Mouse (Mus musculus) heart, embryonic 14.5 days (tissue): Measurements from ENCODE around the gene Slc39a11. TPM values are rescaled to one million over a fixed set of nuclear protein-coding genes. Genes with fewer than 3 reads are reported as not detected.
"Not testable (repeated sequence)": the region's sequence is repeated elsewhere in the genome, so short reads cannot be mapped to it uniquely, and the experiment has no call there.

Experiments
- ATAC-seq: fragments of 200-750 bp; cut with Nextera tagmentation; 2 replicates; pipeline ENCODE4 v1.8.0; 2017; ENCODE audit warnings: low read depth, moderate TSS enrichment; ENCODE audit not compliant: insufficient number of reproducible peaks, insufficient read depth, low FRiP score
- H3K27ac ChIP-seq, 2 experiments: fragments of 200-500 bp in 1 of 2; fragments of 300-500 bp in 1 of 2; sonication (generic) in 1 of 2; replicated peaks in 1 of 2; 2 replicates each; pipeline ENCODE4 v1.5.1; 2012 to 2014; ENCODE audit warnings: low read depth in 2 of 2, low read length in 2 of 2, control low read depth in 1 of 2, mild to moderate bottlenecking in 1 of 2, mixed read lengths in 1 of 2; ENCODE audit not compliant: control insufficient read depth in 1 of 2, insufficient read depth in 1 of 2
- H3K27me3 ChIP-seq: fragments of 300-500 bp; sonication (generic); 2 replicates; pipeline ENCODE4 v1.6.1; 2014; ENCODE audit warnings: mild to moderate bottlenecking, low read length, control low read depth; ENCODE audit not compliant: control insufficient read depth, insufficient read depth
- H3K36me3 ChIP-seq: fragments of 300-500 bp; sonication (generic); 2 replicates; pipeline ENCODE4 v1.6.1; 2014; ENCODE audit warnings: mild to moderate bottlenecking, control low read depth, low read length, mixed read lengths; ENCODE audit not compliant: control insufficient read depth, insufficient read depth
- H3K4me1 ChIP-seq, 2 experiments: fragments of 200-500 bp in 1 of 2; fragments of 300-500 bp in 1 of 2; sonication (generic) in 1 of 2; 2 replicates each; pipeline ENCODE4 v1.6.1; 2012 to 2014; ENCODE audit warnings: low read length in 2 of 2, control low read depth in 1 of 2, mixed read lengths in 1 of 2; ENCODE audit not compliant: control insufficient read depth in 2 of 2, insufficient read depth in 2 of 2
- H3K4me2 ChIP-seq: fragments of 300-500 bp; sonication (generic); 2 replicates; pipeline ENCODE4 v1.6.1; 2014; ENCODE audit warnings: mild to moderate bottlenecking, low read length
- H3K4me3 ChIP-seq, 2 experiments: fragments of 200-500 bp in 1 of 2; fragments of 300-500 bp in 1 of 2; sonication (generic) in 1 of 2; 2 replicates each; pipeline ENCODE4 v1.5.1; 2012 to 2014; ENCODE audit warnings: low read length in 2 of 2, mild to moderate bottlenecking in 2 of 2, control low read depth in 1 of 2, low read depth in 1 of 2, moderate library complexity in 1 of 2; ENCODE audit not compliant: control insufficient read depth in 1 of 2, insufficient read depth in 1 of 2
- H3K9ac ChIP-seq: fragments of 300-500 bp; sonication (generic); 2 replicates; pipeline ENCODE4 v1.6.1; 2014; ENCODE audit warnings: mild to moderate bottlenecking, low read length
- H3K9me3 ChIP-seq: fragments of 300-500 bp; sonication (generic); 2 replicates; pipeline ENCODE4 v1.6.1; 2016; ENCODE audit warnings: low read length, control low read depth; ENCODE audit not compliant: control insufficient read depth
- WGBS: fragments of 180-500 bp; shearing (Covaris S2); extraction: QIAGEN DNeasy Blood & Tissue Kit; methylation state at CpG from one replicate; pipeline ENCODE4 v1.1.7; 2014; 5-methylcytosine and 5-hydroxymethylcytosine counted together
- polyA plus RNA-seq: library from polyadenylated mRNA; unstranded; fragments of >200 nt; fragmentation: Nextera tagmentation; extraction: Ambion mirVana; gene quantifications from 2 replicates; pipeline ENCODE4 v1.2.1, GENCODE M21; 2014

The Slc39a11 gene
- polyA plus RNA-seq, 1 experiment from 2014 or later: 13.6 TPM

DNA sequence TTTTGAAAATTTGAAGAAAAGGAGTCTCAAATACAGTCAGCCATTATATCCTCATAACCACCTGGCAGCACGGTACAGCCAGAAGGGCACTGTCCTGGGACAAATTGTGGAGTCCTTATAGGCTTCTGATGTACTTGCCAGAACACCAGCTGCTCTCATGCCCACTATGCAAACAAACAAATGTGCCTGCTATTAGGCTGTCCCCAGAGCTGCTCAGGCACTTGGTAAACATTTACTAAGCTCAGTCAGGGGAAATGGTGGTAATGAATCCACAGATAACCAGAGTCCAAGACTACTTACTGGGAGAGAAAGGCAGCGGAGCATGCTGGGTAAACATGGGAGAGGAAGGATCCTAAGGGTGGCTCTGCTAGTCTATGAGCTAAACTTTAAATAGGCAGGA lies 17.2 kb upstream of the Slc39a11 start:
- Histone ChIP-seq H3K36me3 (peaks cover 73% of the 10 kb centered on the region), H3K4me1 (peaks cover 2 to 24% of the 10 kb centered on the region in 2 experiments; a peak in 3 of 4 replicates), H3K9me3 (no peaks in the 10 kb centered on the region), H3K27me3 (no peaks in the 10 kb centered on the region), H3K4me2 (no peak overlapping the region), H3K9ac (no peak overlapping the region), H3K4me3 (no peak overlapping the region), H3K27ac (peak overlapping the region in 1 of 2 experiments; percentile 19; a peak in 1 of 4 replicates)
- WGBS: 92% methylated on average over 2 of the region's 2 CpGs
- ATAC-seq: no peak

DNA sequence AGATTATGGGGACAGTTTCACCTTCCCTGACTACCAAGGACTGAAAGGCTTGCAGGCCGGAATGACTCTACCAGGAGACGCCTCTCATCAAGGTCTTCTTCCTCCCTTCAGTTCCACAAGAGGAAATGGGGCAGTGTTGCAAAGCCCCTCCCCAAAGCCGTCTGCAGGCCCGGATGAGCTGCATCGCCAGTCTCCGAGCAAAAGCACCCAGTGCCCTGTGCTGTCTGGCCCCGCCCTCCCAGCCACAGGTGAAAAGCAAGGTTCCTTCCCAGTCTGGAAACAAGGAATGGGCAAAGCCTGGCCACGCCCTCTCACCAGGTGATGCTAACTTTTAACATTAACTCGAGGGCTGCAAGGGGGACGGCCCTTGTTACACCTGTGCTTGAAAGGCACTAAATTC lies 16.8 kb upstream of the Slc39a11 start:
- no peak overlapping the region for H3K9ac ChIP-seq
- no peaks in the 10 kb centered on the region for H3K27me3 ChIP-seq
- H3K27ac ChIP-seq: no peak overlapping the region
- peaks cover 2 to 24% of the 10 kb centered on the region in 2 experiments; a peak in 3 of 4 replicates for H3K4me1 ChIP-seq
- H3K4me3 ChIP-seq: no peak overlapping the region
- H3K9me3 ChIP-seq: no peaks in the 10 kb centered on the region
- 58% methylated on average over 10 of the region's 10 CpGs for WGBS
- H3K4me2 ChIP-seq: no peak overlapping the region
- H3K36me3 ChIP-seq: peaks cover 73% of the 10 kb centered on the region
- ATAC-seq: no peak

DNA sequence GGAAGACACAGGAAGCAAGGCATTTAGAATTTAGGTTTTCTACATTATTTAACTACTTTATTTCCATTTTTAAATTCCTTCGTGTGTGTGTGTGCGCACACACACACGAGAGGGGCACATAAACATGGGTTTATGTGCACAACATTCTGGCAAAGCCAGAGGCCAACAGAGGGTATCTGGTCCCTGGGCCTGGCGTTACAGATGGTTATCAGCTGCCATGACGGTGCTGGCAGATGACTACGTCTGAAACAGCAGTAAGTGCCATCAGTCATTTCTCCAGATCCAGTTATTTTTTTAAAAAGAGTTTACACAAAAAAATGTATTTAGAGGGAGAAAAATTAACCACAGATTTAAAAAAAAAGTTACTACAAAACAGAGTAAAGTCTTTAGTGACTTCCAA lies 16.3 kb upstream of the Slc39a11 start:
- no peaks in the 10 kb centered on the region for H3K27me3 ChIP-seq
- H3K4me3 ChIP-seq: no peak overlapping the region
- 68% methylated on average over 6 of the region's 6 CpGs for WGBS
- peaks cover 2 to 24% of the 10 kb centered on the region in 2 experiments; a peak in 3 of 4 replicates for H3K4me1 ChIP-seq
- ATAC-seq: no peak
- H3K9ac ChIP-seq: no peak overlapping the region
- H3K27ac ChIP-seq: no peak overlapping the region
- H3K4me2 ChIP-seq: no peak overlapping the region
- H3K9me3 ChIP-seq: no peaks in the 10 kb centered on the region
- H3K36me3 ChIP-seq: peaks cover 73% of the 10 kb centered on the region

DNA sequence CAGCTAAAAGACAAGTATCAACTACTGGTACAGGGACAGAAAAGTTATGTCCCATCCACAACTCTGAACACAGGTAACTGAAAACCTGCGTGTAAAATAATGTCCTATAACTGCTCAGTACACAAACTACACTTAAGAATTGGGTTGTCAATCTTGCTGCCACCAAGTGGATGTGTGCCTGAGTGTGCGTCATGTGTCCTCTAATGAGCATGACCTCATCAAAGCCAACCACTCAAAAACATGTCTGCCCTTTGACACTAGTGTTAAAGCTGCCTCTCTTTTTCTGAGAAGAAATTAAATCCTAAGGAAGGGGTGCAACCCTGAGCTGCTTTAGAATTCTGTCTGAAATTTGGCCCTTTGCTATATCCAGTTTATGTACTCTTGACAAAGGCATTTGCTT lies 14.4 kb upstream of the Slc39a11 start:
- Histone ChIP-seq H3K9ac (no peak overlapping the region), H3K36me3 (peaks cover 80% of the 10 kb centered on the region), H3K27ac (no peak overlapping the region), H3K27me3 (no peaks in the 10 kb centered on the region), H3K9me3 (no peaks in the 10 kb centered on the region), H3K4me3 (no peak overlapping the region), H3K4me2 (no peak overlapping the region), H3K4me1 (peaks cover 2 to 24% of the 10 kb centered on the region in 2 experiments; a peak in 3 of 4 replicates)
- WGBS: 66% methylated on average over 2 of the region's 2 CpGs
- no peak for ATAC-seq

DNA sequence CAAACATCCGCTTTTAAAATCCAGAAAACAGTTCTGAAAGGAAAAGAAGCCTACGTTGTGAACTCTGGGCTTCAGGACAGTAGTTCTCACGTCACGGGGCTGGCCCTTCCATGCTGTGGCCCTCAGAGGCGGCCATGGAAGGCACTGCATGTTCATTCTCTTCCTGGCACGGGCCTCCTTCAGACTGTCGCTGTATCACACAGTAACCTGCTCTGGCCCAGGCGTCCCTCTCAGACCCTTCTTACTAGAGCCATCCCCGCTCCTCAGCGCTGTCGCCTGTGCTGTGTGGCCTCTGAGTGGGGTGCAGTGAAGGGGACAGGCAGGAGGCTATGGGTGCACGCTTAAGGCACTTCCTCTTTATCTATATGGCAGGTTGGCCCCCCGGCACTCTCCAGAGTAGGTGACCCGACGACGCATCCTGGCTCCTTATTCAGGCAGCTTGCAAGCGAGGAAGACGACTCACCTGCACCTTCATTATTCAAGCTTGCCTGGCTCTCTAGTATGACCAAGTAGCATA lies 12.0 kb upstream of the Slc39a11 start:
- Histone ChIP-seq H3K4me2 (no peak overlapping the region), H3K36me3 (peaks cover 89% of the 10 kb centered on the region), H3K4me1 (peaks cover 2 to 4% of the 10 kb centered on the region in 2 experiments; a peak in 3 of 4 replicates), H3K9me3 (no peaks in the 10 kb centered on the region), H3K9ac (no peak overlapping the region), H3K27ac (no peak overlapping the region), H3K27me3 (no peaks in the 10 kb centered on the region), H3K4me3 (no peak overlapping the region)
- 91% methylated on average over 18 of the region's 18 CpGs for WGBS
- ATAC-seq: no peak

DNA sequence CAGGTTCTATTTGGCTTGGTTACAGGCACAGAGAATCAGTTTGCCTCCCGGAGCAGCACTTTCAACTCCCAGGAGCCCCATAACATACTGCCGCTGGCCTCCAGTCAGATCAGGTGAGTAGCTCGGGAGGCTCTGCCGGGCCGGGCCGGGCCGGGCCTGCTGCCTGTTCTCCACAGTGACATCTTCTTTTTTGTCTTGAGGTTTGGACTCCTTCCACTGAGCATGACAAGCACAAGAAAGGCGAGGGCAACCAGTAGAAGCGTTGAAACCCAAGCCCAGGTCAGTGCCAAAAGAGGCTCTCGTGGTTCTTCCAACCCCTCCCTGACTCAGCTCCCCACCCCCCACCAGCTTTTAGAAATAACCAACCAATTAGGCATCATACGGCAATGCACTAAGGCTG lies 11.1 kb upstream of the Slc39a11 start:
- Histone ChIP-seq H3K9ac (no peak overlapping the region), H3K4me1 (no peaks in the 10 kb centered on the region; a peak in 1 of 4 replicates), H3K4me3 (no peak overlapping the region), H3K27me3 (no peaks in the 10 kb centered on the region), H3K4me2 (no peak overlapping the region), H3K27ac (no peak overlapping the region), H3K36me3 (peaks cover 93% of the 10 kb centered on the region), H3K9me3 (no peaks in the 10 kb centered on the region)
- no peak for ATAC-seq
- 94% methylated on average over 11 of the region's 11 CpGs for WGBS

DNA sequence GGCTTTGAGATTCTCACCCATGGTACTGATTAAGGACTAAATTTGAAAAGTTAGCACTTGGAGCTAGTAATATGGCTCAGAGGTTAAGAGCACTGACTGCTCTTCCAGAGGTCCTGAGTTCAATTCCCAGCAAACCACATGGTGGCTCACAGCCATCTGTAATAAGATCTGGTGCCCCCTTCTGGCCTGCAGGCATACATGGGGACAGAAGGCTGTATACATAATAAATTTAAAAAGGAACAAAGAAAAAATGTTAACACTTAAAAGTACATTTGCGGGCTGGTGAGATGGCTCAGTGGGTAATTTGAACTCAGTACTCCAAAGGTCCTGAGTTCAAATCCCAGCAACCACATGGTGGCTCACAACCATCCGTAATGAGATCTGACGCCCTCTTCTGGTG lies 10.3 kb upstream of the Slc39a11 start:
- not testable (repeated sequence) for H3K4me3 ChIP-seq, H3K9ac ChIP-seq, H3K27ac ChIP-seq, H3K27me3 ChIP-seq, ATAC-seq, H3K4me2 ChIP-seq, H3K9me3 ChIP-seq, H3K4me1 ChIP-seq
- 96% methylated on average over 3 of the region's 3 CpGs for WGBS
- peaks cover 98% of the 10 kb centered on the region for H3K36me3 ChIP-seq

DNA sequence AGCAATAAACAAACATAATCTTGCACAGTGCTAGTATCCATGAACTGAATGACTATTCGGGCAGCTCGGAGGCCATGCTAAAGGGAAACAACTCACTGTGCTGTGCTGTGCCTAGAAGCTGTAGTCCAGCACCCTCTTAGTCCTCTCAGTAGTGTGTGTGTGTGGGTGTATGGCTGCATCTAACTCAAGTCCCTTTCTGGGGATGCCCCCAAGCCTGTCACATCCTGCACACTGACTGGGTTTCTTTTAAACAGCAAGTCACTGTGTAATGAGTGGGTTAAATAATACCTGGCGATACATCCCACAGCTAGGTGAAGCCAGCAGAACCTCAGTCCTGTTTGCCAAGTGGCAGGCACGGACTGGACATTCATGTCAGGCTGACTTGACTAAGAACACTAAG lies 8.9 kb upstream of the Slc39a11 start:
- H3K27me3 ChIP-seq: no peaks in the 10 kb centered on the region
- H3K4me1 ChIP-seq: no peaks in the 10 kb centered on the region
- ATAC-seq: no peak
- H3K9me3 ChIP-seq: no peaks in the 10 kb centered on the region
- 89% methylated on average over 4 of the region's 4 CpGs for WGBS
- H3K27ac ChIP-seq: no peak overlapping the region
- H3K9ac ChIP-seq: no peak overlapping the region
- H3K4me2 ChIP-seq: no peak overlapping the region
- H3K36me3 ChIP-seq: peaks cover 100% of the 10 kb centered on the region
- H3K4me3 ChIP-seq: no peak overlapping the region
